Mouse (Mus musculus) heart, embryonic 12.5 days (tissue): Measurements from ENCODE around the gene Mfsd13b. TPM values are rescaled to one million over a fixed set of nuclear protein-coding genes. Genes with fewer than 3 reads are reported as not detected.
A peak's percentile ranks its signal among the peaks of the same experiment; 100 is the strongest.

Experiments
- ATAC-seq: fragments of 200-750 bp; cut with Nextera tagmentation; 2 replicates; pipeline ENCODE4 v1.8.0; 2017; ENCODE audit warnings: moderate TSS enrichment, moderate library complexity; ENCODE audit not compliant: insufficient number of reproducible peaks, low FRiP score
- H3K27ac ChIP-seq: fragments of 300-500 bp; sonication (generic); 2 replicates; pipeline ENCODE4 v1.5.1; 2016; ENCODE audit warnings: mild to moderate bottlenecking, moderate library complexity; ENCODE audit not compliant: poor library complexity, severe bottlenecking
- H3K27me3 ChIP-seq: fragments of 300-500 bp; sonication (generic); replicated peaks from 2 replicates; pipeline ENCODE4 v1.6.1; 2016; ENCODE audit warnings: mild to moderate bottlenecking, moderate library complexity
- H3K36me3 ChIP-seq: fragments of 300-500 bp; sonication (generic); 2 replicates; pipeline ENCODE4 v1.6.1; 2016; ENCODE audit warnings: mild to moderate bottlenecking, moderate library complexity
- H3K4me1 ChIP-seq: fragments of 300-500 bp; sonication (generic); replicated peaks from 2 replicates; pipeline ENCODE4 v1.6.1; 2016; ENCODE audit warnings: mild to moderate bottlenecking
- H3K4me2 ChIP-seq: fragments of 300-500 bp; sonication (generic); 2 replicates; pipeline ENCODE4 v1.6.1; 2016; ENCODE audit warnings: mild to moderate bottlenecking, moderate library complexity
- H3K4me3 ChIP-seq: fragments of 300-500 bp; sonication (generic); 2 replicates; pipeline ENCODE4 v1.5.1; 2016; ENCODE audit warnings: mild to moderate bottlenecking
- H3K9ac ChIP-seq: fragments of 300-500 bp; sonication (generic); 2 replicates; pipeline ENCODE4 v1.6.1; 2016; ENCODE audit warnings: mild to moderate bottlenecking, moderate library complexity
- H3K9me3 ChIP-seq: fragments of 300-500 bp; sonication (generic); replicated peaks from 2 replicates; pipeline ENCODE4 v1.6.1; 2016; ENCODE audit warnings: mild to moderate bottlenecking, moderate library complexity
- WGBS: fragments of 180-500 bp; shearing (Covaris S2); methylation state at CpG from one replicate; pipeline ENCODE4 v1.1.7; 2016; 5-methylcytosine and 5-hydroxymethylcytosine counted together
- polyA plus RNA-seq: library from polyadenylated mRNA; unstranded; fragments of >200 nt; fragmentation: Nextera tagmentation; extraction: Ambion mirVana; gene quantifications from 2 replicates; pipeline ENCODE4 v1.2.1, GENCODE M21; 2016

Mfsd13b gene
- polyA plus RNA-seq, 1 experiment from 2014 or later: 0.43 TPM

GRCm38 (mm10) chr7:120982968-120983367, 659 bp downstream of the Mfsd13b start:
- H3K27ac ChIP-seq: 0 out of 2 replicates have a peak overlapping the region, but pooled peaks have one; percentile 79
- H3K9ac ChIP-seq: peak overlapping the region; percentile 88
- H3K4me2 ChIP-seq: peak overlapping the region; percentile 84
- no peaks in the 10 kb centered on the region for H3K9me3 ChIP-seq
- peak overlapping the region; percentile 80 for H3K4me3 ChIP-seq
- 5% methylated on average over 7 of the region's 7 CpGs for WGBS
- H3K4me1 ChIP-seq: peaks cover 15% of the 10 kb centered on the region
- no peaks in the 10 kb centered on the region for H3K27me3 ChIP-seq
- ATAC-seq: no peak
- H3K36me3 ChIP-seq: no peaks in the 10 kb centered on the region

GRCm38 (mm10) chr7:120991191-120991590, 8.9 kb downstream of the Mfsd13b start:
- H3K4me2 ChIP-seq: no peak overlapping the region
- H3K9me3 ChIP-seq: 0 out of 2 replicates have a peak, but pooled peaks cover 3% of the 10 kb centered on the region
- ATAC-seq: no peak
- WGBS: 76% methylated on average over 8 of the region's 8 CpGs
- no peaks in the 10 kb centered on the region for H3K27me3 ChIP-seq
- no peaks in the 10 kb centered on the region for H3K36me3 ChIP-seq
- no peak overlapping the region for H3K4me3 ChIP-seq
- no peaks in the 10 kb centered on the region for H3K4me1 ChIP-seq
- H3K27ac ChIP-seq: no peak overlapping the region
- H3K9ac ChIP-seq: no peak overlapping the region

- Histone ChIP-seq H3K27ac (no peak overlapping the region), H3K4me2 (no peak overlapping the region), H3K36me3 (no peaks in the 10 kb centered on the region), H3K9me3 (no peaks in the 10 kb centered on the region), H3K4me3 (no peak overlapping the region), H3K4me1 (no peaks in the 10 kb centered on the region), H3K27me3 (no peaks in the 10 kb centered on the region), H3K9ac (no peak overlapping the region)
- no peak for ATAC-seq
- WGBS: 66% methylated on average over 2 of the region's 2 CpGs
Observed at GRCm38 (mm10) chr7:120999021-120999530, 16.8 kb downstream of the Mfsd13b start.

- no peaks in the 10 kb centered on the region for H3K9me3 ChIP-seq
- no peak for ATAC-seq
- H3K4me3 ChIP-seq: no peak overlapping the region
- WGBS: 55% methylated on average over 3 of the region's 3 CpGs
- no peak overlapping the region for H3K4me2 ChIP-seq
- H3K9ac ChIP-seq: no peak overlapping the region
- H3K36me3 ChIP-seq: no peaks in the 10 kb centered on the region
- H3K27me3 ChIP-seq: no peaks in the 10 kb centered on the region
- H3K27ac ChIP-seq: no peak overlapping the region
- H3K4me1 ChIP-seq: no peaks in the 10 kb centered on the region
Observed at GRCm38 (mm10) chr7:121000065-121000822, 17.9 kb downstream of the Mfsd13b start.

GRCm38 (mm10) chr7:121001879-121002278, 19.6 kb downstream of the Mfsd13b start:
- Histone ChIP-seq H3K9ac (no peak overlapping the region), H3K4me2 (no peak overlapping the region), H3K27me3 (no peaks in the 10 kb centered on the region), H3K36me3 (no peaks in the 10 kb centered on the region), H3K27ac (no peak overlapping the region), H3K9me3 (no peaks in the 10 kb centered on the region), H3K4me3 (no peak overlapping the region), H3K4me1 (no peaks in the 10 kb centered on the region)
- no peak for ATAC-seq
- 82% methylated on average over 3 of the region's 3 CpGs for whole genome bisulfite sequencing

- Histone ChIP-seq H3K4me2 (no peak overlapping the region), H3K27me3 (no peaks in the 10 kb centered on the region), H3K9ac (no peak overlapping the region), H3K36me3 (no peaks in the 10 kb centered on the region), H3K4me1 (no peaks in the 10 kb centered on the region), H3K4me3 (no peak overlapping the region), H3K27ac (no peak overlapping the region), H3K9me3 (no peaks in the 10 kb centered on the region)
- 80% methylated on average over 5 of the region's 5 CpGs for WGBS
- no peak for ATAC-seq
Observed at GRCm38 (mm10) chr7:121002407-121002928, 20.2 kb downstream of the Mfsd13b start.

GRCm38 (mm10) chr7:121003793-121004418, 21.6 kb downstream of the Mfsd13b start:
- WGBS: 70% methylated on average over 4 of the region's 4 CpGs
- no peak overlapping the region for H3K27ac ChIP-seq

GRCm38 (mm10) chr7:121011794-121012689, 29.7 kb downstream of the Mfsd13b start:
- 76% methylated on average over 10 of the region's 10 CpGs for WGBS
- no peak overlapping the region for H3K4me3 ChIP-seq

More at GRCm38 (mm10) chr7:121003793-121004418, 21.6 kb downstream of the Mfsd13b start:
- no peaks in the 10 kb centered on the region for H3K27me3 ChIP-seq
- no peak overlapping the region for H3K4me2 ChIP-seq
- H3K4me1 ChIP-seq: no peaks in the 10 kb centered on the region
- H3K4me3 ChIP-seq: no peak overlapping the region
- H3K9me3 ChIP-seq: no peaks in the 10 kb centered on the region
- no peak for ATAC-seq
- no peaks in the 10 kb centered on the region for H3K36me3 ChIP-seq
- H3K9ac ChIP-seq: no peak overlapping the region

GRCm38 (mm10) chr7:121014486-121014885, 32.2 kb downstream of the Mfsd13b start:
- WGBS: 77% methylated on average over 10 of the region's 10 CpGs
- Histone ChIP-seq H3K27me3 (peaks cover 11% of the 10 kb centered on the region; the same call in 1 of the 2 replicates), H3K9me3 (no peaks in the 10 kb centered on the region), H3K36me3 (no peaks in the 10 kb centered on the region), H3K4me3 (no peak overlapping the region), H3K9ac (no peak overlapping the region), H3K4me2 (no peak overlapping the region), H3K4me1 (no peaks in the 10 kb centered on the region), H3K27ac (no peak overlapping the region)
- ATAC-seq: no peak

More at GRCm38 (mm10) chr7:121011794-121012689, 29.7 kb downstream of the Mfsd13b start:
- Histone ChIP-seq H3K4me2 (no peak overlapping the region), H3K27me3 (peaks cover 11% of the 10 kb centered on the region; the same call in 1 of the 2 replicates), H3K4me1 (no peaks in the 10 kb centered on the region), H3K9me3 (no peaks in the 10 kb centered on the region), H3K9ac (no peak overlapping the region), H3K36me3 (no peaks in the 10 kb centered on the region), H3K27ac (no peak overlapping the region)
- ATAC-seq: no peak

GRCm38 (mm10) chr7:121018778-121019177, 36.5 kb downstream of the Mfsd13b start:
- Histone ChIP-seq H3K9me3 (no peaks in the 10 kb centered on the region), H3K36me3 (no peaks in the 10 kb centered on the region), H3K27me3 (no peaks in the 10 kb centered on the region; the same call in 1 of the 2 replicates), H3K27ac (no peak overlapping the region), H3K9ac (no peak overlapping the region), H3K4me2 (no peak overlapping the region), H3K4me3 (no peak overlapping the region), H3K4me1 (no peaks in the 10 kb centered on the region)
- no peak for ATAC-seq
- 76% methylated on average over 3 of the region's 3 CpGs for WGBS
